Mouse (Mus musculus) v-Abl transformed pro-B cells (cell line): ENCODE results near the gene Ugt1a6b.
"Not testable (repeated sequence)": the region's sequence is repeated elsewhere in the genome, so short reads cannot be mapped to it uniquely, and the experiment has no call there.

ENCODE experiments used
- in situ Hi-C, 2 experiments: fragments of 400-800 bp; cut with MboI; formaldehyde crosslinking; loops; one replicate each; pipeline ENCODE4 v1.15.1; 2025; ENCODE audit not compliant: unreplicated experiment in 2 of 2

The Ugt1a6b gene

DNA sequence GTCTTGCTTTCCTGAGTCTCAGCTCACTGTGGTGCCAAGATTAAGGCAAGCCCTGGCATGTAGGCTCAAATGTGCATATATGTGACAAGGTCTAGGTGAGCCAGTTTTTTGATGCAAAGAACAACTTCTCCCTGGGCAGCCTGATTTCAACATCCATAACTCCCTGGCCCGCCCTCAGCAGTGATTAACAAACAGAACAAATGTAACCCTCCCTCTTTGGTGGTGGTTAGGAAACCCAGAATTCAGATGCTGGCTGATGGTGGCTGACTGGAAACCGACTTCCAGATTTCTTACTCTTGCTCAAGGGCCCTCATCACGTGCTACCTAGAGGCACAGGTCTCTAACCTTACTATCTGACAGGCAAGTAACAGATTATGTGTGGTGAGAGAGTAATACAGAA, at the start of gene Ugt1a6b:
Gene Ugt1a6b, plus strand, starts transcription at position 234 of the 400 bp plus-strand sequence.
- in situ Hi-C loops: loop anchor here in 1 of 2 experiments (25.0 kb wide), 2 partner anchors 341 to 641 kb away; partner anchors contain the start of genes Atg16l1 and Snorc

DNA sequence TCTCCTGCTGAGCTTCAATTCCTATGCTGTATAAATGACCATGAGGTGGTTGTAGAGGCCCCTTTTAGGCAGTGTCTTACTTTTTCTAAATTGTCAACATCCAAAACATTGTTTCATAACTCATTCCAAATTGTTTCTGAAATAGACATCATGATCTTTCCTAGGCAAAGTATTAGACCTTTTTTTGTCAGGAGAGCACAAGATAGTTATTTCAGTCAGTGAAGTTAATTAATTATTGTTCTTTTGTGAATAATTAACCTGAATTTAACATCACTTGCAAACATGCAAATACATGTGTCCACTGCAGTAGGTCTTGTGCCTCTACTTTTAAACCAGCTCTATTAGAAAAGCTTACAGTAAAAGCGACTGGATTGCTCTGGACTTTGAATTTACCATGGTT, 48.0 kb upstream of the Ugt1a6b start, which contains the start of gene Ugt1a10:
Gene Ugt1a10, plus strand, starts transcription at position 301 of the 400 bp plus-strand sequence.
- in situ Hi-C loops: no loop called here

DNA sequence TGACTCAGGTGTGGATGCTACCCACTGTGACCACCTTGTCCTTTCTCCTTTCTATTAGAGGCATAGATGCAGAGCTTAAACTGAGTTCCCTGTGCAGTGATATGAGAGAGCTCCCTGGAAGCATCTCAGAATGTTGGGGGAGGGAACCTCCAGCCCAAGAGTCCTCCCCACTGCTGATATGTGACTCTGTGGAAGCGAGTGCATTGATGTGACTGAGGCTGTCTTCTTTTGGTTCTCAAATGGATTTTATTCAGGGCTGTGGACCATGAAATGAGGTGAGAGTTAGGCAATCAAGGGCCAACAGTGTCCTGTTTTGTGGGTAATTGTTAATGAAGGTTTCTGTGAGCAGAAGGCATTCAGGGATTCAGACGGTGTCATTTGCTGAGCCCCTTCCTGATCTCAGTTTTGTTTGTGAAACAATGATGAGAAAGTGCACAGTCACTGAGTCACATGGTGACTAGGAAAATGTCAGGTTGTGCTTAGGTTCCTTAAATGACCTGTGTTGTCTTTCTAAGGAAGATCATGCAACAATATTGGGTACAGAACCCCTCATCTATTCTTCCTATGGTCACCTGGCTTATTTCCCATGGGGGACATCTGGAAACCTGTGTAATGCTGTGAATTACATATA, 36.5 kb upstream of the Ugt1a6b start:
- in situ Hi-C loops: not testable (repeated sequence)

- in situ Hi-C loops: no loop called here
Observed at GRCm38 (mm10) chr1:88070495-88070894, 32.6 kb upstream of the Ugt1a6b start, which contains the start of gene Ugt1a9. TSS of gene Ugt1a9 (plus strand) at chr1:88070800.

DNA sequence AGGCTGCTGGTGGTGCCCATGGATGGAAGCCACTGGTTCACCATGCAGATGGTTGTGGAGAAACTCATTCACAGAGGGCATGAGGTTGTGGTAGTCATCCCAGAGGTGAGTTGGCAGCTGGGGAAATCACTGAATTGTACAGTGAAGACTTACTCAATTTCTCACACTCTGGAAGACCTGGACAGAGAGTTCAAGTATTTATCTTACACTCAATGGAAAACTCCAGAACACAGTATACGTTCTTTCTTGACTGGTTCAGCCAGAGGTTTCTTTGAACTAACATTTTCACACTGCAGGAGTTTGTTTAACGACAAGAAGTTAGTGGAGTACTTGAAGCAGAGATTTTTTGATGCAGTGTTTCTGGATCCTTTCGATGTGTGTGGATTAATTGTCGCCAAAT, 32.1 kb upstream of the Ugt1a6b start:
- in situ Hi-C loops: no loop called here

- in situ Hi-C loops: no loop called here
Observed at GRCm38 (mm10) chr1:88074471-88074870, 28.6 kb upstream of the Ugt1a6b start.

DNA sequence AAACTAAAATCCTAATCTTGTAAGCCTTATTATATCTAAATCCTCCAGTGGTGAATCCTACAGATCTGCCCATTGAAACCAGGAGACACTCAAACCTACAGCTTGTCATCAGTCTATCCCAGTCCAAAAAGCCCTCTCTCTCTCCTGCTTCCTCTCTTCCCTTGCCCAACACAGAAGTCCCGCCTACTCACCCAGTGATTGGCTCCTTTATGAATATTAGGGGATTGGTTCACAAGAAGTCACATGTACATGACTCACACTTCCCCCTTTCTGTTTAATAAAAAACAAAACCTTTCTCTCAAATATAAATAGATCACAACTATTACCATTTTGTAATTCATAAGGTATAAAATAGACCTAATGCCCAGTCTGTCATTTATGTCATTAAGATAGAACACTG, 25.9 kb upstream of the Ugt1a6b start:
- in situ Hi-C loops: no loop called here

DNA sequence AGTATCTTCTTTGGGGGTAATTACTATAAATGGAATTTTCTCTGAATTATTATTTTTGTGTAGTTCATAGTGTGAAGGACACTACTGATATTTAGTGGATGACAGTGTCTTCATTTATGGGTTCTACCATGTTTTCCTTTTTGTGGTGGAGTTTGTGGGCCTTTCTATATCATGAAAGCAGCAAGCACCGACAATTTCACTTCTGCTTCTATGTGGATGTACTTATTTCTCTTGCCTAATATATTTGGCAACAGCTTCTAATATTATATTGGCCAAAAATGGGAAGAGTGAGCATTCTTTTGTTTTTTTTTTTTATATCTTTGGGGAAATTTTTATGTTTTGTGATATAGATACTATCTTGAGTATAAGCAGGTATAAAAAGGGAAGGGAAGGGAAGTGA, 21.4 kb upstream of the Ugt1a6b start:
- in situ Hi-C loops: no loop called here

- in situ Hi-C loops: no loop called here
Observed at GRCm38 (mm10) chr1:88086125-88086524, 16.9 kb upstream of the Ugt1a6b start.

- in situ Hi-C loops: no loop called here
Observed at GRCm38 (mm10) chr1:88087513-88087912, 15.5 kb upstream of the Ugt1a6b start, which contains the start of gene Ugt1a8. TSS of gene Ugt1a8 (plus strand) at chr1:88087813.

- in situ Hi-C loops: no loop called here
Observed at GRCm38 (mm10) chr1:88092341-88092740, 10.7 kb upstream of the Ugt1a6b start.

GRCm38 (mm10) chr1:88094270-88094676, 8.8 kb upstream of the Ugt1a6b start:
- in situ Hi-C loops: not testable (repeated sequence)

DNA sequence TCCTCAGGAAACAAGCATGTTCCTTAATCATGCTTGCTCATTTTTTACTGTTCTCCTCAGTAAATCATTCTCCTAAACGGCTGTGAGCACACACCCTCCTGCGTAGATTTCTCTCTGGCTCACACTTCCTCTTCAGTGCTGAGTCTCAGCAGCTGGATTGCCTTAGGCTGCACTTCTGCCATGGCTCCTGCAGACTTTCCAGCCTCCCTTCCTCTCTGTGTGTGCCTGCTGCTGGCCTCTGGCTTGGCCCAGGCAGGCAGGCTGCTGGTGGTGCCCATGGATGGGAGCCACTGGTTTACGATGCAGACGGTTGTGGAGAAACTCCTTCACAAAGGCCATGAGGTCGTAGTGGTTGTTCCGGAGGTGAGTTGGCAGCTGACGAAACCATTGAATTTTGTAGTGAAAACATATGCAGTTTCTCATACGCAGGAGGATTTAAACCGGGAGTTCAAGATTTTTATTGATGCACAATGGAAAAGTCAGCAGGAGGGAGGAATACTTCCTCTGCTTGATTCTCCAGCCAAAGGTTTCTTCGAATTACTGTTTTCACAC, 8.0 kb upstream of the Ugt1a6b start, which contains the start of gene Ugt1a7c:
Gene Ugt1a7c, plus strand, starts transcription at position 122 of the 552 bp plus-strand sequence.
- in situ Hi-C loops: no loop called here

GRCm38 (mm10) chr1:88098546-88098945, 4.5 kb upstream of the Ugt1a6b start:
- in situ Hi-C loops: not testable (repeated sequence)

DNA sequence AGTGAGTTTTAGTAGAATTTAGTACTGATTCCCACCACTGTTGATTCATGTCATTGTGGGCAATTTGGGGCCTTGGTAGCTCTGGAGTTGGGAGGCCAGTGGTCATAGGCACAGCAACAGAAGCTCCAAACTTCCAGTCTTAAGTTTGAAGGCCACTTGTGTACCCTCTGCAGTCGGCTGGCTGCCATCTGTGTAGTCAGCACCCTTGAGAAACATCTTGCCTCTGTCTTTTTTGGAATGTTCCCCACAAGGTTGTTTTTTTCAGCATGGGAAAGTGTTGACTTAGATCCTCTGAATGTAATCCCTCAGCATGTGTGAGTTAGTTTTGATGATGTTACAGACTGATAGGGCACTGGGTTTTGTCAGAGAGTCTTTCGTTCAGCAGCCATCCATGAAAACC, 3.4 kb upstream of the Ugt1a6b start:
- in situ Hi-C loops: loop anchor here in 1 of 2 experiments (25.0 kb wide), 2 partner anchors 337 to 637 kb away; partner anchors contain the start of genes Atg16l1 and Snorc

GRCm38 (mm10) chr1:88103697-88104468, 831 bp downstream of the Ugt1a6b start:
- in situ Hi-C loops: loop anchor here in 1 of 2 experiments (25.0 kb wide), 2 partner anchors 342 to 642 kb away; partner anchors contain the start of genes Atg16l1 and Snorc

GRCm38 (mm10) chr1:88104667-88105430, 1.8 kb downstream of the Ugt1a6b start:
- in situ Hi-C loops: loop anchor here in 1 of 2 experiments (25.0 kb wide), 2 partner anchors 343 to 643 kb away; partner anchors contain the start of genes Atg16l1 and Snorc

DNA sequence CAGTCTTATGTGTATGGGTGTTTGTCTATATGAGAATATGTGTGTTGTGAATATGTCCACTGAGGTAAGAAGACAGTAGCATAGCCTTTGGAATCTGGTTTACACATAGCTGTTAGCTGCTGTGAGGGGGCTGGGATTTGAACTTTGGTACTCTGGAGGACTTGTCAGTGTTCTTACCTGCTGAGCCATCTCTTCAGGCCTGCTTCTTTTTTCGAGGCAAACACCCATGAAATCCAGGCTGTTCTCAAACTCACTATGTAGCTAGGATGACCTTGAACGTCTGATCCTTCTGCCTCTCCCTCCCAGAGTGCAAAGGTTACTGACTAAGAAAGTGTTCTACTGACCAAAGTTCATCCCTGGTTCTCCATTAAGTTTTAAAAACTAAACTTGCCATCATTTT, 2.6 kb downstream of the Ugt1a6b start:
- in situ Hi-C loops: loop anchor here in 1 of 2 experiments (25.0 kb wide), 2 partner anchors 343 to 643 kb away; partner anchors contain the start of genes Atg16l1 and Snorc

GRCm38 (mm10) chr1:88109027-88109557, 6.0 kb downstream of the Ugt1a6b start:
- in situ Hi-C loops: loop anchor here in 1 of 2 experiments (25.0 kb wide), 2 partner anchors 347 to 647 kb away; partner anchors contain the start of genes Atg16l1 and Snorc

DNA sequence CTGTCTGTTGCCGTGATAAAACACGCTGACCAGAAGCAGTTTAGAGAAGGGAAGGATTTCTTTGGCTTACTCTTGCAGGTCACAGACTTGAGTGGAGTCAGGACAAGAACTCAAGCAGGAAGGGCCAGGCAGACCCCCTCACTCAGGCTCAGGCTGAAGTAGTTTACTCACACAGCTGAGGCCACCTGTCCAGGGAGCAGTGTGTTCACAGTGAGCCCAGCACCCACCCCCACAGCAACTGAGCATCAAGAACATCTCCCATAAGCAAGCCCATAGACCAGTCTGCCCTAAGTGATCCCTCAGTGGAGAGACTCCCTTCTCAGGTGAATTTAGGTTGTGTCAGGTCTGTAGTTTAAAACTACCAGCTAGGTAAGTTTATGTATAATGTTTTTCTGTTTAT, 6.6 kb downstream of the Ugt1a6b start:
- in situ Hi-C loops: loop anchor here in 1 of 2 experiments (25.0 kb wide), 2 partner anchors 347 to 647 kb away; partner anchors contain the start of genes Atg16l1 and Snorc
